Mouse (Mus musculus) forebrain, embryonic 14.5 days (tissue): ENCODE data around the gene Grtp1. TPM values are rescaled to one million over a fixed set of nuclear protein-coding genes. Genes with fewer than 3 reads are reported as not detected.
A peak's percentile ranks its signal among the peaks of the same experiment; 100 is the strongest.

ENCODE experiments used
- ATAC-seq: fragments of 200-750 bp; cut with Nextera tagmentation; 2 replicates; pipeline ENCODE4 v1.8.0; 2017; ENCODE audit warnings: mild to moderate bottlenecking, moderate library complexity
- DNase-seq: peaks from one replicate; pipeline ENCODE4 v3.0.0-alpha.2; 2015; ENCODE audit warnings: low spot score
- H3K27ac ChIP-seq: fragments of 300-500 bp; sonication (generic); 2 replicates; pipeline ENCODE4 v1.5.1; 2014; ENCODE audit warnings: low read depth, mild to moderate bottlenecking, control low read depth, low read length, moderate library complexity
- H3K27me3 ChIP-seq: fragments of 300-500 bp; sonication (generic); replicated peaks from 2 replicates; pipeline ENCODE4 v1.6.1; 2014; ENCODE audit warnings: low read length, control low read depth, mixed read lengths; ENCODE audit not compliant: control insufficient read depth, insufficient read depth
- H3K36me3 ChIP-seq: fragments of 300-500 bp; sonication (generic); 2 replicates; pipeline ENCODE4 v1.6.1; 2014; ENCODE audit warnings: low read length, control low read depth; ENCODE audit not compliant: control insufficient read depth, insufficient read depth
- H3K4me1 ChIP-seq: fragments of 300-500 bp; sonication (generic); 2 replicates; pipeline ENCODE4 v1.6.1; 2014; ENCODE audit warnings: antibody characterized with exemption, low read length, control low read depth; ENCODE audit not compliant: control insufficient read depth, insufficient read depth
- H3K4me2 ChIP-seq: fragments of 300-500 bp; sonication (generic); 2 replicates; pipeline ENCODE4 v1.6.1; 2014; ENCODE audit warnings: mild to moderate bottlenecking, control low read depth, low read length
- H3K4me3 ChIP-seq: fragments of 300-500 bp; sonication (generic); 2 replicates; pipeline ENCODE4 v1.5.1; 2014; ENCODE audit warnings: low read depth, low read length, control low read depth
- H3K9ac ChIP-seq: fragments of 300-500 bp; sonication (generic); 2 replicates; pipeline ENCODE4 v1.6.1; 2014; ENCODE audit warnings: mild to moderate bottlenecking, low read length, control low read depth, moderate library complexity
- H3K9me3 ChIP-seq: fragments of 300-500 bp; sonication (generic); replicated peaks from 2 replicates; pipeline ENCODE4 v1.6.1; 2016; ENCODE audit warnings: low read length, control low read depth, mixed read lengths; ENCODE audit not compliant: control insufficient read depth
- WGBS: fragments of 180-500 bp; shearing (Covaris S2); extraction: QIAGEN DNeasy Blood & Tissue Kit; methylation state at CpG from one replicate; pipeline ENCODE4 v1.1.7; 2014; 5-methylcytosine and 5-hydroxymethylcytosine counted together
- polyA plus RNA-seq: library from polyadenylated mRNA; unstranded; fragments of >200 nt; fragmentation: Nextera tagmentation; extraction: Ambion mirVana; gene quantifications from 2 replicates; pipeline ENCODE4 v1.2.1, GENCODE M21; 2014

Grtp1 gene
- polyA plus RNA-seq, 1 experiment from 2014 or later: 27.6 TPM

- DNase-seq (no peak), ATAC-seq (no peak)
- H3K4me3 ChIP-seq: no peak overlapping the region
- no peaks in the 10 kb centered on the region for H3K9me3 ChIP-seq
- WGBS: 60% methylated on average over 9 of the region's 9 CpGs
- H3K27ac ChIP-seq: no peak overlapping the region
- no peaks in the 10 kb centered on the region for H3K36me3 ChIP-seq
- no peak overlapping the region for H3K4me2 ChIP-seq
- H3K9ac ChIP-seq: no peak overlapping the region
- no peaks in the 10 kb centered on the region for H3K4me1 ChIP-seq
- no peaks in the 10 kb centered on the region for H3K27me3 ChIP-seq
These were observed 28.6 kb upstream of the Grtp1 start for GRCm38 (mm10) chr8:13228923-13229610.

DNA sequence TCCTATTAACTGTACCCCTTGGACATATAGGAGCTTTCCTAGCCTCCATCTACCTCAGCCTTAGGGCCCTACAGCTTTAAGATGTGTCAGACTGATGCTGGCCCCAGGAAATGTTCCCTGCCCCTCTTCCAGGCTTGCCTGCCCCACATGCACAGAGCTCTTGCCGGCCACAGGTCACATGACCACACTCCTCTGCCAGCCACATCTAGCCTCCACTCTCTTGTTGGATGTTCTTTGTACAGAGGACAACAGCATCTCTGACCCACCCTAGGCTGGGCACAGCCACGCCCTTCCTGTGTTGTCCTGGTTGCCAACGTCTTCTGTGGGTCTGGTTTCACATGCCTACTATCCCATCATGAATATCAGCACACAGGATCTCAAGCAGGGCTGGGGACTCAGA is 26.8 kb upstream of the Grtp1 start:
- Histone ChIP-seq H3K36me3 (no peaks in the 10 kb centered on the region), H3K27me3 (no peaks in the 10 kb centered on the region), H3K4me1 (no peaks in the 10 kb centered on the region), H3K4me3 (no peak overlapping the region), H3K9ac (no peak overlapping the region), H3K4me2 (no peak overlapping the region), H3K27ac (no peak overlapping the region), H3K9me3 (no peaks in the 10 kb centered on the region)
- no peak for ATAC-seq
- DNase-seq: no peak
- 74% methylated on average over 3 of the region's 3 CpGs for WGBS

DNA sequence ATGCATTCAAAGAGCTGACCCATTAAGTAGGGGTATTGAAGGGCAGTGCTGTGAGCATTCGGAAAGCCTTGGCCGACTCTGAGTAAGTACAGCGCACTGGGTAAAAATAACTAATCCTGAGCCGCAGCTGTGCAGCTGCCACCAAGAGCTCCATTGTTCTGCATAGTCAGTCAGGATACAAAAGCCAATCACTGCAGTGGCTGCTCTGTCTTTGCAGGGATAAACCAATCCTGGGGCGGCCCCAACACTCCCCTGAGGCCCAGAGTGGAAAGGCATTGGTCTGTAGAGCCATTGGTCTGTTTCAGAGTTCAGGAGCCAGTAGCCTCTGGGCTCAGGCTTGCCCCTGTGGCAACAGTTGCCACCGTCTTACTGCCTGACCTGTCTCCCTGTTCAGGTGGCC is 25.9 kb upstream of the Grtp1 start:
- no peak overlapping the region for H3K4me3 ChIP-seq
- H3K4me2 ChIP-seq: no peak overlapping the region
- ATAC-seq (peak; percentile 71), DNase-seq (peak; percentile 38)
- no peaks in the 10 kb centered on the region for H3K9me3 ChIP-seq
- no peak overlapping the region for H3K27ac ChIP-seq
- no peaks in the 10 kb centered on the region for H3K27me3 ChIP-seq
- no peak overlapping the region for H3K9ac ChIP-seq
- no peaks in the 10 kb centered on the region for H3K4me1 ChIP-seq
- WGBS: 7% methylated on average over 6 of the region's 6 CpGs
- no peaks in the 10 kb centered on the region for H3K36me3 ChIP-seq

GRCm38 (mm10) chr8:13224426-13224825 is 24.0 kb upstream of the Grtp1 start:
- H3K9me3 ChIP-seq: no peaks in the 10 kb centered on the region
- ATAC-seq (no peak), DNase-seq (no peak)
- H3K27me3 ChIP-seq: no peaks in the 10 kb centered on the region
- no peaks in the 10 kb centered on the region for H3K4me1 ChIP-seq
- H3K27ac ChIP-seq: no peak overlapping the region
- H3K4me3 ChIP-seq: no peak overlapping the region
- H3K9ac ChIP-seq: no peak overlapping the region
- no peak overlapping the region for H3K4me2 ChIP-seq
- H3K36me3 ChIP-seq: no peaks in the 10 kb centered on the region
- 88% methylated on average over 9 of the region's 9 CpGs for WGBS

- no peak overlapping the region for H3K9ac ChIP-seq
- no peak overlapping the region for H3K4me3 ChIP-seq
- H3K4me1 ChIP-seq: 0 out of 2 replicates have a peak, but pooled peaks cover 4% of the 10 kb centered on the region
- no peaks in the 10 kb centered on the region for H3K36me3 ChIP-seq
- 89% methylated on average over 4 of the region's 4 CpGs for WGBS
- H3K27me3 ChIP-seq: no peaks in the 10 kb centered on the region
- DNase-seq (no peak), ATAC-seq (no peak)
- H3K4me2 ChIP-seq: no peak overlapping the region
- no peaks in the 10 kb centered on the region for H3K9me3 ChIP-seq
- H3K27ac ChIP-seq: no peak overlapping the region
These were observed 18.0 kb upstream of the Grtp1 start for GRCm38 (mm10) chr8:13218441-13218840.

DNA sequence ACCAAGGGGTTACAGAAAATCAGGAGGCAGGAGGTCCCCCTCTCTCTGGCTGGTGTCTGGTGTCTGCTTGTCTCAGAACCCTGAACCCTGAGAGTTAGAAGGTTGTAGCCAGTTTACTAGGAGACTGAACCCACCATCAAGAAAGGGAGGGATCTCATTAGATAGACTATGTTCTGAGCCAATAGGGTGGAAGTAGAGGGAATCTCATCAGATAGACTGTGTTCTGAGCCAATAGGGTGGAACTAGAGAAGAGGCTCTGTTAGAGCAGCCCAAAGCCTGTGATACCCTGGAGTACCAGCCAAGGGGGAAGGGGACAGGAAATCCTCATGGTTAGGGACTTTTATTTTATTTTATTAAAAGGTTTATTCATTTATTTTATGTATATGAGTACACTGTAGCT is 17.6 kb upstream of the Grtp1 start:
- Histone ChIP-seq H3K4me1 (0 out of 2 replicates have a peak, but pooled peaks cover 8% of the 10 kb centered on the region), H3K4me2 (no peak overlapping the region), H3K27me3 (no peaks in the 10 kb centered on the region), H3K4me3 (no peak overlapping the region), H3K36me3 (no peaks in the 10 kb centered on the region), H3K9ac (no peak overlapping the region), H3K27ac (no peak overlapping the region), H3K9me3 (no peaks in the 10 kb centered on the region)
- DNase-seq: no peak
- ATAC-seq: no peak

DNA sequence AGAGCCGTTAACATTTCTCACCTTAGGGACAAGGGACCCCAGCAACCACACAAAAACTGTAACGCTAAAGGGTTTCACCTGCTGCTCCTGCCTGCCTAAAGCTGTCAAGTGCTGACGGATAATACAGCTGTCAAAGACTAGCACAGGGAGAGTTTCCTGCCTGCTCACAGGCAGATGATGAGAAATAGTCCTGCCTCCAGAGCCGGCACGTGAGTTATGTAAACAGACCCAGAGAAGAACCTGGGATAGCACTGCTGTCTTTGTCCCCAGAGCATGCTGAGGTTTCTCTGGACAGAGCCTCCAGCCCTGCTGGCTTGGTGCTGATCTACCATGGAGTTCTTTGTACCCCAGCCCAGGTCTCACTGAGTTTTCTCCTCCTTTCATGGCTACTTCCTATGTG is 16.7 kb upstream of the Grtp1 start:
- H3K36me3 ChIP-seq: no peaks in the 10 kb centered on the region
- WGBS: 71% methylated on average over 5 of the region's 5 CpGs
- no peak overlapping the region for H3K4me2 ChIP-seq
- ATAC-seq: no peak
- no peaks in the 10 kb centered on the region for H3K27me3 ChIP-seq
- no peak for DNase-seq
- H3K4me3 ChIP-seq: no peak overlapping the region
- no peak overlapping the region for H3K27ac ChIP-seq
- H3K9me3 ChIP-seq: no peaks in the 10 kb centered on the region
- H3K4me1 ChIP-seq: 0 out of 2 replicates have a peak, but pooled peaks cover 8% of the 10 kb centered on the region
- H3K9ac ChIP-seq: no peak overlapping the region

GRCm38 (mm10) chr8:13216386-13216785 is 16.0 kb upstream of the Grtp1 start:
- no peaks in the 10 kb centered on the region for H3K27me3 ChIP-seq
- no peak overlapping the region for H3K4me2 ChIP-seq
- no peak for ATAC-seq
- H3K9me3 ChIP-seq: no peaks in the 10 kb centered on the region
- H3K4me3 ChIP-seq: no peak overlapping the region
- no peak overlapping the region for H3K9ac ChIP-seq
- no peak overlapping the region for H3K27ac ChIP-seq
- 0 out of 2 replicates have a peak, but pooled peaks cover 8% of the 10 kb centered on the region for H3K4me1 ChIP-seq
- 73% methylated on average over 8 of the region's 8 CpGs for WGBS
- no peaks in the 10 kb centered on the region for H3K36me3 ChIP-seq
- DNase-seq: no peak

DNA sequence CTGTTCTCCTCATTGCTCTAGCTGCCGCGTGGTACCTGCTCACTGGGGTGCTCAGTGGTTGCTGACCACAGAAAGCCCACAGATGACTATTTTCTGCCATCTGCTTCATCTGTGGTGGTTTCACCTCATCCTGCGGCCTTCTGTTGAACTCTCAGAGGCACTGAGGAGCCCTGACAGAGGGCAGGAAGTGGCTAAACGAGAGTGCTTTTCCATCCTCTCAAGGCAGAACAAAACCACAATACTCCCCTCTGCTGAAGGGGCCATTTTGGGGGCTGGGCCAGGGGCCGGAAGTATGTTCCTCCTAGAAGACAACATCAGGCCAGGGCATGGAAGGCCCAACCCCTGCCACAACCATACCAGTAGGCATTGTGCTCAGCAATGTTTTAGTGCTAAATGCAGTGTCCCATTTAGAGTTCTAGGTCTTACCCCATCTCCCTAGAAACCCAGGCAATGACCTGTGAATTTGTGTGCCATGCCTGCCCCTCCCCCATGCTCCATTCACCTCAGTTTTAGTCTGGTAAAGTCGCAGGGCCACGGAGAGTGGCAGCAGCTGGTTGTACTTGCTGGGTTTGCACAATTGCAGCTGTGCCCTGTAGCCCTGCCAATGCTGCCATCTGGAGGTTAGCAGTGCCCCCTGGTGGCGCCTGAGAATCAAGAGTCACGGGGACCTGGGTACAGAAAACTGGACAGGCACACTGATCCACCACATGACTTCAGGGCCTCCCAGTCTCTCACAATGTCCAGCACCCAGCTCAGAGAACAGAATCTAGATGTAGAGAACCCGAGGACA is 13.3 kb upstream of the Grtp1 start:
- 24% methylated on average over 10 of the region's 10 CpGs for WGBS
- no peaks in the 10 kb centered on the region for H3K9me3 ChIP-seq
- ATAC-seq (peak; percentile 86), DNase-seq (peak; percentile 91)
- H3K27me3 ChIP-seq: no peaks in the 10 kb centered on the region
- H3K4me1 ChIP-seq: 0 out of 2 replicates have a peak, but pooled peaks cover 8% of the 10 kb centered on the region
- no peak overlapping the region for H3K27ac ChIP-seq
- H3K36me3 ChIP-seq: no peaks in the 10 kb centered on the region
- H3K4me2 ChIP-seq: no peak overlapping the region
- no peak overlapping the region for H3K4me3 ChIP-seq
- H3K9ac ChIP-seq: no peak overlapping the region
